Mouse (Mus musculus) olfactory bulb, adult 2 months (tissue): ENCODE results near the gene Slc2a10.

Experiments
- CTCF ChIP-seq: fragments of 200-500 bp; IDR thresholded peaks from 2 replicates; pipeline ENCODE4 v1.5.1; 2012; ENCODE audit warnings: low read depth, mild to moderate bottlenecking, low read length, moderate library complexity; ENCODE audit not compliant: insufficient read depth
- POLR2A ChIP-seq: fragments of 200-500 bp; IDR thresholded peaks from 2 replicates; pipeline ENCODE4 v1.6.1; 2012; ENCODE audit warnings: mild to moderate bottlenecking, low read depth, low read length, moderate library complexity; ENCODE audit not compliant: insufficient read depth

DNA sequence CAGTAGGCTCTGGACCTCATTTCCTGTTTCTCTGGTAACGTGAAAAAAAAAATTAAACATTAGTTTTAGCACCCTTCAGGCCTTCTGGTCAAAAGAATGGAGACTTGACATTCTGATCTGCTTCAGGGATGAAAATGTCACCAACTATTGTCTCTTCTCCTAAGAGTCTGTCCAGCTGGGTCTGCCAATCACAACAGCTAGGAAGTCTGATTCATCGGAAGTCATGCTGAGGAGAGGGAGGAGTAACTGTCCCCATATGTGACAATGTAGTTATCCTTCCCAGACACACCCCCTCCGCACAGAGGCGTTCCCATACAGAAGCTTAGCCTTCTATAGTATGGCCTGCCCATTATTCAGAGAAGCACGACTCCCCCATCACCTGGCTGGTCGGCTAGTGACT lies 65.3 kb downstream of the Slc2a10 start:
- TF ChIP-seq CTCF (no peak), POLR2A (no peak)
